Mouse (Mus musculus) bone marrow macrophage, adult 2 months (primary cell): ENCODE data around the gene Fam184b.

Source experiments
- CTCF ChIP-seq: IDR thresholded peaks from 2 replicates; pipeline ENCODE4 v1.5.1; 2012; ENCODE audit warnings: low read depth, mild to moderate bottlenecking, low read length, moderate library complexity
- POLR2A ChIP-seq: IDR thresholded peaks from 2 replicates; pipeline ENCODE4 v1.6.1; 2012; ENCODE audit warnings: mild to moderate bottlenecking, low read depth, low read length, borderline replicate concordance

GRCm38 (mm10) chr5:45515151-45515743, 124.2 kb downstream of the Fam184b start:
- TF ChIP-seq CTCF = no peak
- no peak for TF ChIP-seq POLR2A
